Mouse (Mus musculus) neural tube, embryonic 11.5 days (tissue): ENCODE data around the gene Foxd1. TPM values are rescaled to one million over a fixed set of nuclear protein-coding genes. Genes with fewer than 3 reads are reported as not detected.
A peak's percentile ranks its signal among the peaks of the same experiment; 100 is the strongest.

Experiments used
- ATAC-seq: fragments of 200-750 bp; cut with Nextera tagmentation; 2 replicates; pipeline ENCODE4 v1.8.0; 2017; ENCODE audit warnings: moderate number of reproducible peaks, mild to moderate bottlenecking, moderate TSS enrichment, moderate library complexity; ENCODE audit not compliant: insufficient read depth, low FRiP score, low TSS enrichment
- DNase-seq: peaks from one replicate; pipeline ENCODE4 v3.0.0-alpha.2; 2015; ENCODE audit warnings: low spot score
- H3K27ac ChIP-seq: fragments of 300-500 bp; sonication (generic); 2 replicates; pipeline ENCODE4 v1.5.1; 2014; ENCODE audit warnings: low read depth, mild to moderate bottlenecking, low read length
- H3K27me3 ChIP-seq: fragments of 300-500 bp; sonication (generic); 2 replicates; pipeline ENCODE4 v1.6.1; 2014; ENCODE audit warnings: mild to moderate bottlenecking, low read length, mixed read lengths; ENCODE audit not compliant: control insufficient read depth, insufficient read depth
- H3K36me3 ChIP-seq: fragments of 300-500 bp; sonication (generic); 2 replicates; pipeline ENCODE4 v1.6.1; 2014; ENCODE audit warnings: mild to moderate bottlenecking, low read length, moderate library complexity, mixed read lengths; ENCODE audit not compliant: control insufficient read depth, insufficient read depth
- H3K4me1 ChIP-seq: fragments of 300-500 bp; sonication (generic); 2 replicates; pipeline ENCODE4 v1.6.1; 2014; ENCODE audit warnings: low read length, mixed read lengths; ENCODE audit not compliant: control insufficient read depth, insufficient read depth
- H3K4me2 ChIP-seq: fragments of 300-500 bp; sonication (generic); 2 replicates; pipeline ENCODE4 v1.6.1; 2014; ENCODE audit warnings: low read depth, mild to moderate bottlenecking, moderate library complexity
- H3K4me3 ChIP-seq: fragments of 300-500 bp; sonication (generic); 2 replicates; pipeline ENCODE4 v1.5.1; 2014; ENCODE audit warnings: low read depth, low read length
- H3K9ac ChIP-seq: fragments of 300-500 bp; sonication (generic); 2 replicates; pipeline ENCODE4 v1.6.1; 2014; ENCODE audit warnings: mild to moderate bottlenecking, low read length
- H3K9me3 ChIP-seq: fragments of 300-500 bp; sonication (generic); 2 replicates; pipeline ENCODE4 v1.6.1; 2016; ENCODE audit warnings: low read length; ENCODE audit not compliant: control insufficient read depth
- WGBS: fragments of 180-500 bp; shearing (Covaris S2); extraction: QIAGEN DNeasy Blood & Tissue Kit; methylation state at CpG from one replicate; pipeline ENCODE4 v1.1.7; 2014; 5-methylcytosine and 5-hydroxymethylcytosine counted together
- polyA plus RNA-seq: library from polyadenylated mRNA; unstranded; fragments of >200 nt; fragmentation: Nextera tagmentation; extraction: Ambion mirVana; gene quantifications from 2 replicates; pipeline ENCODE4 v1.2.1, GENCODE M21; 2014

The Foxd1 gene
- polyA plus RNA-seq, 1 experiment from 2014 or later = 5.5 TPM

DNA sequence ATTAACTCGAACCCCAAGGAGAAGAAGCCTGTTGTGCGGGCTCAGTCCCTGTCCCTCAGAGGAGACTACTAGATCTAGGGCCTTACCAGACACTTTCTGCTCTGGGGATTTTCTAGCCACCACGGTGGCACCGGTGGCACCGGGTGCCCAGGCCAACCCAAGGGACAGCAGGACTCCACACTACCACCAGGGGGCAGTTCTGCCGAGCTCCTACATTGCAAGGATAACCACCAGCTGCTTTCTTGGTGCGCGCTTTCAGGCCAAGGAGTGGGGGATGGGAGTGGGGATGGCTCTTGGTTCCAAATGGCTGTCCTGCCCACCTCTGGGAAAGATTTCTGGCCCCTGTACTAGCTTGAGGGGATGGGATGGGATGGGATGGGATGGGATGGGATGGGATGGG is 2.5 kb upstream of the Foxd1 start:
- H3K4me1 ChIP-seq = peaks cover 10% of the 10 kb centered on the region
- no peak overlapping the region for H3K4me3 ChIP-seq
- no peak for ATAC-seq
- H3K27ac ChIP-seq = no peak overlapping the region
- DNase-seq = no peak
- H3K27me3 ChIP-seq = peaks cover 63% of the 10 kb centered on the region
- no peaks in the 10 kb centered on the region for H3K36me3 ChIP-seq
- H3K4me2 ChIP-seq = no peak overlapping the region
- no peak overlapping the region for H3K9ac ChIP-seq
- H3K9me3 ChIP-seq = no peaks in the 10 kb centered on the region
- WGBS = 8% methylated on average over 8 of the region's 8 CpGs

DNA sequence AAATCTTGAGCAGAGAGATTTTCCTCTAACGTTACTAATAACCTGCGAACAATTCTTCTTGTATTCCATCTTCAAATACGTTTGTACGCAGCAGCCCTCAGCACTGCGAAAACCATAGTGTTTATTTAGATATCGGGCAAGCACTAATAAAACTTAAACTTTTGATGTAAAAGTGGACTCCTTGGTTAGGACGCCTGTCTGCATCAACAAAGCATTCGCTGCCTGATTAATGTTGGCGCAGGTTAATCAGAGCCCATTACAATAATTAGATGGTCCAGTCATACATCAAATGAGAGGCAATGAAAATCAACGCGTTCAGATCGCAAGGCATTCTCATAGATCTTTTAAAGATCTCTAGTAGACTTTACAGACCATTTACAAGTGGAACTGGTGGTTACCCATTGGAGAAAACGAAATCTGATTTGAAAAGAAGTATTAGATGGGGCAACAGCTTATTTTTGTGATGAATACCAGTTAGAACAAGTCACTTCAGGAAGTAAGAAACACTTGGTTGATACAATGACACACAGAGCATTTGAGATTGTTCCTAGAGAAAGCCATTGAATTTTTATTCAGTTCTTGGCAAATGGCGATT is 1.6 kb upstream of the Foxd1 start:
- Histone ChIP-seq H3K4me2 (no peak overlapping the region), H3K27ac (no peak overlapping the region), H3K36me3 (no peaks in the 10 kb centered on the region), H3K9ac (no peak overlapping the region), H3K4me1 (peaks cover 10% of the 10 kb centered on the region), H3K27me3 (peaks cover 69% of the 10 kb centered on the region), H3K4me3 (no peak overlapping the region), H3K9me3 (no peaks in the 10 kb centered on the region)
- WGBS = 7% methylated on average over 14 of the region's 14 CpGs
- no peak for ATAC-seq
- peak; percentile 11 for DNase-seq

DNA sequence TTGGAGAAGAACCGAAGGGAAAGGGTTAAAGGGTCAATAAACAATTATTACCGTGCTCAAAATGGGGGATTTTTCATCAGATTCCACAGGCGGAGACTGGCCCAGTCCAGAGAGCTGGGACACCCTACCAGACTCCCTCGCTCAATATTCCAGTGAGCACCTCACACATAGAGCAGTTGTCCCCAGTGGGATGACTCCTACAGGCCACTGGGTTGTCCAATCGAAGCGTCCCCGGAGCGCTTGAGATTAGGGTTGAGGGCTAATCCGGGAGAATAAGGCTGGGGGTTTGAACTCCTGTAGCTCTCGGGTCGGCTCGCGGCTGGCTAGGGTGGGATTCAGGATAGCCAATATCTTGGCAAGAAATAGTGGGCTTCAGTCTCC is 343 bp upstream of the Foxd1 start:
- Histone ChIP-seq H3K27ac (no peak overlapping the region), H3K4me2 (peak overlapping the region; percentile 65), H3K9ac (no peak overlapping the region), H3K4me3 (peak overlapping the region; percentile 61), H3K9me3 (no peaks in the 10 kb centered on the region), H3K4me1 (peaks cover 10% of the 10 kb centered on the region), H3K27me3 (peaks cover 80% of the 10 kb centered on the region), H3K36me3 (no peaks in the 10 kb centered on the region)
- WGBS = under 1% methylated on average over 13 of the region's 13 CpGs
- DNase-seq (peak; percentile 54), ATAC-seq (peak; percentile 24)

DNA sequence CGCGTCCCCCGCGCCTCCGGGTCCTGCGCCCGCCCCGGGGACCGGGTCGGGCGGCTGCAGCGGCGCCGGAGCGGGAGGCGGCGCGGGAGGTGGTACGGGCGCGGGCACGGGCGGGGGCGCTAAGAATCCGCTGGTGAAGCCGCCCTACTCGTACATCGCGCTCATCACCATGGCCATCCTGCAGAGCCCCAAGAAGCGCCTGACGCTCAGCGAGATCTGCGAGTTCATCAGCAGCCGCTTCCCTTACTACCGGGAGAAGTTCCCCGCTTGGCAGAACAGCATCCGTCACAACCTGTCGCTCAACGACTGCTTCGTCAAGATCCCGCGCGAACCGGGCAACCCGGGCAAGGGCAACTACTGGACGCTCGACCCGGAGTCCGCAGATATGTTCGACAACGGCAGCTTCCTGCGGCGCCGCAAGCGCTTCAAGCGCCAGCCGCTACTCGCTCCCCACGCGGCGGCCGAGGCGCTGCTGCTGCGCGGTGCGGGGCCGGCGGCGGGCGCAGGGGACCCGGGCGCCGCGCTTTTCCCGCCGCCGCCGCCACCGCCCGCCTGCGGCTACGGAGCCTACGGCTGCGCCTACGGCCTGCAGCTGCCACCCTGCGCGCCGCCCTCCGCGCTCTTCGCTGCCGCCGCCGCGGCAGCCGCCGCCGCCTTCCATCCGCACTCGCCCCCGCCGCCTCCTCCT is 973 bp downstream of the Foxd1 start:
- H3K9ac ChIP-seq = peak overlapping the region; percentile 76
- peaks cover 91% of the 10 kb centered on the region for H3K27me3 ChIP-seq
- ATAC-seq (peak; percentile 26), DNase-seq (peak; percentile 74)
- H3K9me3 ChIP-seq = no peaks in the 10 kb centered on the region
- H3K36me3 ChIP-seq = no peaks in the 10 kb centered on the region
- peak overlapping the region; percentile 65 for H3K4me2 ChIP-seq
- peaks cover 10% of the 10 kb centered on the region for H3K4me1 ChIP-seq
- peak overlapping the region; percentile 61 for H3K4me3 ChIP-seq
- peak overlapping the region; percentile 60 for H3K27ac ChIP-seq
- under 1% methylated on average over 57 of the region's 102 CpGs for WGBS

DNA sequence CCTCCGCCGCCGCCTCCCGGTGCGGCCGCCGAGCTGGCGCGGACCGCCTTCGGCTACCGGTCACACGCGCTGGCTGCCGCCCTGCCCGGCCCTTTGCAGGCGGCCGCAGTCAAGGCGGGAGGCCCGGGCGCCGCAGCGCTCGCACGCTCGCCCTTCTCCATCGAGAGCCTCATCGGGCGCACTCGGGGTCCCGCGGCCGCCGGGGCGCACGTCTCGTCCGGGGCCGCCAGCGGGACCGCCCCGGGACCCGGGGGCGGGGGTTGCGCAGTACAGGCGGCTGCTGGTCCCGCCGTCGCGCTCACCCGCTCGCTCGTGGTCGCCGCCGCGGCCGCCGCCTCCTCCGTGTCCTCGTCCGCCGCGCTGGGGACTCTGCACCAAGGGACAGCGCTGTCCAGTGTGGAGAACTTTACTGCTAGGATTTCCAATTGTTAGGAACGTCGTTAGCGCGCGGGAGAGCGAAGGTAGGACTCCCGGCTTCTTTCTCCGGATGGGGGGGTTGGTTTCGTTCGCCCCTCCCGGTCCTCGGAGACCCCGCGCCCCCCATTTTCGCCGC is 1.6 kb downstream of the Foxd1 start:
- peaks cover 91% of the 10 kb centered on the region for H3K27me3 ChIP-seq
- H3K9me3 ChIP-seq = no peaks in the 10 kb centered on the region
- H3K27ac ChIP-seq = peak overlapping the region; percentile 60
- DNase-seq (no peak), ATAC-seq (no peak)
- peak overlapping the region; percentile 76 for H3K9ac ChIP-seq
- peak overlapping the region; percentile 61 for H3K4me3 ChIP-seq
- WGBS = under 1% methylated on average over 56 of the region's 81 CpGs
- H3K36me3 ChIP-seq = no peaks in the 10 kb centered on the region
- peaks cover 10% of the 10 kb centered on the region for H3K4me1 ChIP-seq
- peak overlapping the region; percentile 65 for H3K4me2 ChIP-seq

DNA sequence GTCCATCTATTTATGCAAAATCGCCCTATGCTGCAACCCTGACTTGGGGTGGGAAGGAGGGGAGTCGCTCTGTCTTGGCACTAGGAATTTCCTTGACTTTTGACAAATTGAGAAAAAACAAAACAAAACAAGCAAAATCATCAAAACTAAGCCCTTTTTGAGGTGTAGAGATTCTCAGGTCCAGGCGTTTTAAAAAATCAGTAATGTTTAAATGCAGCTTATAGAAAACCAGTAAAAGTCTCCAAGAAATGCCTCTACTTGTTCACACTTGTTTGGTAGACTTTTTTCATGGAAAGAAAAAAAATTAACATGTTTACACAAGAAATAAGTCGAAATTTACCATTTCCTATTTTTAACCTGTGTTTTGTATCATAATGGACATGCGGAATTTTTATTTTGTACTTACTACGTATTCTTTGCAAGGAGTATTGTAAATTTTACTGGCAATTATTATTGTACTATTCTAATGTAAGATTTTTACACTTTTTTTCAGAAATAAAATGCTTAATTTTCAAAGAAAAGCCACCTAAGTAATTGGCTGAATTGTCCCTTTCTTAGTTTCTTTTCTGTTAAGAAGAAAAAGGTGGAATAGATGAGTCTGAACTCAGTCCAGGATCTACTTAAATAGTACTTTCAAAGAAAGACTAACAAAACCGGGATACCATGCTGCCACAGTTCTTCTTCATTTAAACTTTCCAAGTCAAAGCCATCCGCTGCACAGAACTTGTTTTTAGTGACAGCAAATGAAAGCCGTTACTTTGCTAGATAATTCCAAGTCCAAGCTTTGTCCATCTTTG is 2.3 kb downstream of the Foxd1 start:
- peak overlapping the region; percentile 61 for H3K4me3 ChIP-seq
- H3K4me1 ChIP-seq = peaks cover 10% of the 10 kb centered on the region
- H3K27ac ChIP-seq = no peak overlapping the region; the same call in 1 of the 2 replicates
- no peaks in the 10 kb centered on the region for H3K36me3 ChIP-seq
- DNase-seq (no peak), ATAC-seq (no peak)
- peaks cover 91% of the 10 kb centered on the region for H3K27me3 ChIP-seq
- 3% methylated on average over 9 of the region's 9 CpGs for WGBS
- peak overlapping the region; percentile 76 for H3K9ac ChIP-seq
- peak overlapping the region; percentile 65 for H3K4me2 ChIP-seq
- no peaks in the 10 kb centered on the region for H3K9me3 ChIP-seq

DNA sequence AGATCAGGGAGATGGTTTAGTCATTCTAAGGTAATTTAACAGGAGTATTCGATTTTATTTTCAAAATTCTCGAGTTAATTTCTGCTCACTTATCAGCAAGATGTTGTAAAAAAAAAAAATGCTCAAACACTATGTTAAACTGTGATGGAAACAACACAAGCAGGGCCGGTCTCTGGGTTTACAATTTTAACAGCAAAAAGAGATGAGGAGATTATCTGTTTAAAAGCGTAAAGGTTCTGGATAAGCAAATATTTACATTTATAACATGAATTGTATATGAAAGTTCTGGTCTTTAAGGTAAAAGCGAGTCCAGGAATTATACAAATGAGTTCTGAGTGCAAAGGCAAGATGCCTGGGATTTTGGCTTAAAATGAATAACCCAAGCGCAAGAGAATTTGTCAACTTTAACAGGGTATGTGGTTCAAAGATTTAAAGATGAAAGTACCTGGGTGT is 3.0 kb downstream of the Foxd1 start:
- Histone ChIP-seq H3K36me3 (no peaks in the 10 kb centered on the region), H3K4me3 (peak overlapping the region; percentile 31), H3K27me3 (peaks cover 87% of the 10 kb centered on the region), H3K9ac (peak overlapping the region; percentile 31; the same call in 1 of the 2 replicates), H3K27ac (no peak overlapping the region), H3K4me1 (peaks cover 10% of the 10 kb centered on the region), H3K9me3 (no peaks in the 10 kb centered on the region), H3K4me2 (peak overlapping the region; percentile 21)
- 6% methylated on average over 6 of the region's 6 CpGs for WGBS
- DNase-seq (no peak), ATAC-seq (no peak)
